Mouse (Mus musculus) forebrain, embryonic 13.5 days (tissue): Measurements from ENCODE around the gene Them7. TPM values are rescaled to one million over a fixed set of nuclear protein-coding genes. Genes with fewer than 3 reads are reported as not detected.

Source experiments
- ATAC-seq: fragments of 200-750 bp; cut with Nextera tagmentation; 2 replicates; pipeline ENCODE4 v1.8.0; 2017
- H3K27ac ChIP-seq: fragments of 300-500 bp; sonication (generic); 2 replicates; pipeline ENCODE4 v1.5.1; 2015; ENCODE audit warnings: inconsistent platforms, mild to moderate bottlenecking, moderate library complexity
- H3K27me3 ChIP-seq: fragments of 300-500 bp; sonication (generic); 2 replicates; pipeline ENCODE4 v1.6.1; 2015; ENCODE audit warnings: mild to moderate bottlenecking, inconsistent platforms
- H3K36me3 ChIP-seq: fragments of 300-500 bp; sonication (generic); 2 replicates; pipeline ENCODE4 v1.6.1; 2015; ENCODE audit warnings: mild to moderate bottlenecking, inconsistent platforms; ENCODE audit not compliant: poor library complexity, severe bottlenecking
- H3K4me1 ChIP-seq: fragments of 300-500 bp; sonication (generic); 2 replicates; pipeline ENCODE4 v1.6.1; 2015; ENCODE audit warnings: inconsistent platforms
- H3K4me2 ChIP-seq: fragments of 300-500 bp; sonication (generic); 2 replicates; pipeline ENCODE4 v1.6.1; 2015; ENCODE audit warnings: inconsistent platforms, mild to moderate bottlenecking, moderate library complexity
- H3K4me3 ChIP-seq: fragments of 300-500 bp; sonication (generic); 2 replicates; pipeline ENCODE4 v1.5.1; 2015; ENCODE audit warnings: mild to moderate bottlenecking, inconsistent platforms
- H3K9ac ChIP-seq: fragments of 300-500 bp; sonication (generic); 2 replicates; pipeline ENCODE4 v1.6.1; 2015; ENCODE audit warnings: mild to moderate bottlenecking, inconsistent platforms
- H3K9me3 ChIP-seq: fragments of 300-500 bp; sonication (generic); replicated peaks from 2 replicates; pipeline ENCODE4 v1.6.1; 2016; ENCODE audit warnings: inconsistent platforms
- WGBS: fragments of 180-500 bp; shearing (Covaris S2); methylation state at CpG from one replicate; pipeline ENCODE4 v1.1.7; 2015; 5-methylcytosine and 5-hydroxymethylcytosine counted together
- polyA plus RNA-seq: library from polyadenylated mRNA; unstranded; fragments of >200 nt; fragmentation: Nextera tagmentation; extraction: Ambion mirVana; gene quantifications from 2 replicates; pipeline ENCODE4 v1.2.1, GENCODE M21; 2015

Gene Them7
- polyA plus RNA-seq, 1 experiment from 2014 or later: not detected

- 87% methylated on average over 5 of the region's 5 CpGs for WGBS
- no peak overlapping the region for H3K4me2 ChIP-seq
- no peak overlapping the region for H3K27ac ChIP-seq
- H3K9me3 ChIP-seq: no peaks in the 10 kb centered on the region
- H3K27me3 ChIP-seq: peaks cover 9% of the 10 kb centered on the region
- no peak overlapping the region for H3K9ac ChIP-seq
- ATAC-seq: no peak
- H3K4me1 ChIP-seq: peaks cover 2% of the 10 kb centered on the region
- no peak overlapping the region for H3K4me3 ChIP-seq
- H3K36me3 ChIP-seq: no peaks in the 10 kb centered on the region
Observed at GRCm38 (mm10) chr2:105219229-105219628, 4.9 kb upstream of the Them7 start.

DNA sequence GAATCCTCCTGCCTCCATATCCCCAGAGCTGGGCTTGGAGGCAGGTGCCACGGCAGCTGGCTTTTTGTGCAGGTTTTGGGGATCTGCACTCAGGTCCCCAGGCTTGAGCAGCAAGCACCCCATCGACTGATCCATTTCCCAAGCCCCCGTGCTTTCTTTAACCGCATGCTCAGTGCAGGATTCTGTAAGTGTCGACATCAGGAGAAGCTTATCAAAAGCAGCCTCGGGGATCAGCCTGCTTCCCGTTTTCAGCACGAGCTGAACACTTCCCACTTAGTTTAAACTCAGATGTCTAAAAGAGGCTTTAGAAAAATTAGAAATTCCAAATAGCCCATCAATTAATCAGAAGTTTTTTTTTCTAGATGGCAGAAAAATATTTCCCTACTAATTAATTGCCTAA lies 4.5 kb upstream of the Them7 start:
- H3K9ac ChIP-seq: no peak overlapping the region
- H3K4me1 ChIP-seq: peaks cover 7% of the 10 kb centered on the region
- H3K4me2 ChIP-seq: no peak overlapping the region
- WGBS: 72% methylated on average over 8 of the region's 8 CpGs
- H3K27ac ChIP-seq: no peak overlapping the region
- peaks cover 13% of the 10 kb centered on the region for H3K27me3 ChIP-seq
- no peaks in the 10 kb centered on the region for H3K36me3 ChIP-seq
- no peaks in the 10 kb centered on the region for H3K9me3 ChIP-seq
- H3K4me3 ChIP-seq: no peak overlapping the region
- ATAC-seq: no peak

DNA sequence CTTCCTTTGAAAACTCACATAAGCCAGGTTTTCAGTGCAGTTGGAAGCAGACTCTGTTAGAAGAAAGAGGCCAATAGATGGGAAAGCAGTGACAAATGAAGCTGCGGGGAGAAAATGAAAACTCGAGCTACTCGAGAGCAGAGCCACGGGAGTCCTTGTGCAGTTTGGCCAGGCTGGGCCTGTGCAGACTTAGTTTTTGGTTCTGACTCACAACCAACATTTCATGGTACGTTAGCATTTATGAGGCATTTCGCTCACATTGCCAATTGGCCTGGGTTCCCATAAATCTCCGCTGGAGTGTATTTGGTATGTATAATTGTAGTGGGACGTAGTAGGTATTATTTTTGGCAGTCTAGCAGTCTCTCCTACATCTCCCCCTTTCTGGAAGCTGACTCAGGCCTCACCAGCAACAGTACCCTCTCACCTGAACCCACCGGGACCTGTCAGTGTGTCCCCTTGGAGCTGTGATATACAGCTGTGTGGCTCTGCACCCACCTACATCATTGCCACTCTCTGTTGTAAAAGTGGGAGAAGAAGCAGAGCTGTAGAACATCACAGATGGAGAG lies 3.3 kb upstream of the Them7 start:
- H3K27me3 ChIP-seq: peaks cover 24% of the 10 kb centered on the region
- H3K4me1 ChIP-seq: peaks cover 10% of the 10 kb centered on the region
- 86% methylated on average over 9 of the region's 9 CpGs for WGBS
- H3K4me3 ChIP-seq: no peak overlapping the region
- ATAC-seq: no peak
- H3K27ac ChIP-seq: no peak overlapping the region
- H3K4me2 ChIP-seq: no peak overlapping the region
- H3K9ac ChIP-seq: no peak overlapping the region
- no peaks in the 10 kb centered on the region for H3K36me3 ChIP-seq
- no peaks in the 10 kb centered on the region for H3K9me3 ChIP-seq

DNA sequence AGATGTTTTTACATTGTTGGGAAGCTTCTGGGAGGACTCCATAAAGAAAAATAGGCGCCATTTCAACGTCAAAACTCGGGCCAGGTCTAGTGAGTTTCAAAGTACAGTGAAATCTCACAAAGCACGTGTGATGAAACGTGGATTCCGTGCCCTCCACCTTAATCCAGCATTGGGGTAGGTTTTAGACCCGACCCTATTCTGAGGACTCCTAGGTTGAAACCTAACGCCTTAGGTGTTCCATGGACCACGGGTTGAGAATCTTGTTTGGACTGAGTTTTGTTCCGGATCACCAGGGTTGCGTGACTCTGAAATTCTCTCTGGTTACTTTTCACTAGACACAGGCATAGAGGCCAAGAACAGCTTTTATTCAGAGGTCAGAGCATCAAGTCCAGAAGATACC lies 514 bp upstream of the Them7 start:
- H3K36me3 ChIP-seq: no peaks in the 10 kb centered on the region
- no peaks in the 10 kb centered on the region for H3K9me3 ChIP-seq
- no peak overlapping the region for H3K4me3 ChIP-seq
- ATAC-seq: no peak
- H3K27me3 ChIP-seq: peaks cover 33% of the 10 kb centered on the region
- no peak overlapping the region for H3K27ac ChIP-seq
- H3K9ac ChIP-seq: no peak overlapping the region
- peaks cover 10% of the 10 kb centered on the region for H3K4me1 ChIP-seq
- H3K4me2 ChIP-seq: peak overlapping the region; percentile 62; the same call in 1 of the 2 replicates
- WGBS: 86% methylated on average over 11 of the region's 11 CpGs

GRCm38 (mm10) chr2:105224987-105225375 lies 861 bp downstream of the Them7 start:
- ATAC-seq: no peak
- Histone ChIP-seq H3K4me1 (peaks cover 10% of the 10 kb centered on the region), H3K4me2 (peak overlapping the region; percentile 62; the same call in 1 of the 2 replicates), H3K36me3 (no peaks in the 10 kb centered on the region), H3K27ac (no peak overlapping the region), H3K9ac (no peak overlapping the region), H3K9me3 (no peaks in the 10 kb centered on the region), H3K27me3 (peaks cover 33% of the 10 kb centered on the region), H3K4me3 (no peak overlapping the region)
- 48% methylated on average over 3 of the region's 3 CpGs for WGBS

DNA sequence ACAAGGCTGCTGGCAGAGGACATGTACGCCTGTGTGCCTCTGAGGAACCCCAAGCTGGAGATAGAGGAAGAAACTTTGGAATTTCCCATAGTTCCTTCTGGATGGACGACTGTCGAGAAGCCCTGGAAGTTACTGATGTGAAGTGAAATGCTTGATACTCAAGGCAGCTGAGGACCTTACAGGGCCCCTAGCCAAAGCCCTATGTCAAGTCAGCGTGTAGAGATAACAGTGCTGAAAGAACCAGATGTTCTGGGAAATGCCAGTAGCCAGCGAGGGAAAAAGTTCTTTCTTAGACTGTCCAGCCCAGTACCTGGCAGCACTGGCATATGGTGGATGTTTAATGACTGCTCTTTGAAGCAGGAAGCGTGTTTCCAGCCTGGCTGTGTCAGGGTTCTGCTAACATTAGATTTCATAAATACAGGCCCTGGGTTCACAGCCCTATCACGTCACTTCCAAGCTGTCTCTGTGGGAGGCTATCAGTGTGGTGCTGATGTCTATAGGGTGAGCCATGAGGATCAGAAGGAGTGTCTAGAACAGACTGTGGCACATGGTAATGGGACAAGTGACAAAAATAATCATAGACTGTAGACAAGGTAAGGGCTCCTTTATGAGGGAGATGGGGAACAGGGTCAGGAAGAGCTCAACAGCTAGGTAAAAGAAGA lies 2.3 kb downstream of the Them7 start:
- H3K4me2 ChIP-seq: no peak overlapping the region
- no peak overlapping the region for H3K27ac ChIP-seq
- 75% methylated on average over 7 of the region's 7 CpGs for WGBS
- H3K36me3 ChIP-seq: no peaks in the 10 kb centered on the region
- peaks cover 33% of the 10 kb centered on the region for H3K27me3 ChIP-seq
- ATAC-seq: no peak
- H3K4me3 ChIP-seq: no peak overlapping the region
- no peak overlapping the region for H3K9ac ChIP-seq
- H3K4me1 ChIP-seq: peaks cover 10% of the 10 kb centered on the region
- H3K9me3 ChIP-seq: no peaks in the 10 kb centered on the region

DNA sequence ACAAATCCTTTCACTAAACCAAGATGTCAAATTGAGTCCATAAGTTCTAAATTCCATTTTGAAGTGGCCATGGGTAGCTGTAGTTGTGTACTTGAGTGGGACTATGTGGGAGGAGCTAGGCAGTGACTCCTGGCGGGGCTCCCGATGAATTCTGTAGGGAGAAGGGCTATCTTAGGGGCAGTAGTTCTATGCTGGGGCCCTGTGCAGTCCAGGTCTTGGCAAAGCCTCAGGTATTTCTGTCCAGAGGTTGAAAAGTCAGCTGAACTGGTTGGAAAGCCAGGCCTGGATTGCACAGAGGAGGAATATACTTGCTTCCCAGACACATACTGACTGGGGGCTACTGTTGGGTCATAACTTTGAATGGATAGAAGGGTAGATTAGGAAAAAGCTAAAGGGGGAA lies 4.3 kb downstream of the Them7 start:
- 84% methylated on average over 2 of the region's 2 CpGs for WGBS
- H3K4me2 ChIP-seq: no peak overlapping the region
- H3K9me3 ChIP-seq: no peaks in the 10 kb centered on the region
- no peak overlapping the region for H3K27ac ChIP-seq
- ATAC-seq: no peak
- no peak overlapping the region for H3K9ac ChIP-seq
- H3K36me3 ChIP-seq: no peaks in the 10 kb centered on the region
- peaks cover 10% of the 10 kb centered on the region for H3K4me1 ChIP-seq
- peaks cover 32% of the 10 kb centered on the region for H3K27me3 ChIP-seq
- no peak overlapping the region for H3K4me3 ChIP-seq

DNA sequence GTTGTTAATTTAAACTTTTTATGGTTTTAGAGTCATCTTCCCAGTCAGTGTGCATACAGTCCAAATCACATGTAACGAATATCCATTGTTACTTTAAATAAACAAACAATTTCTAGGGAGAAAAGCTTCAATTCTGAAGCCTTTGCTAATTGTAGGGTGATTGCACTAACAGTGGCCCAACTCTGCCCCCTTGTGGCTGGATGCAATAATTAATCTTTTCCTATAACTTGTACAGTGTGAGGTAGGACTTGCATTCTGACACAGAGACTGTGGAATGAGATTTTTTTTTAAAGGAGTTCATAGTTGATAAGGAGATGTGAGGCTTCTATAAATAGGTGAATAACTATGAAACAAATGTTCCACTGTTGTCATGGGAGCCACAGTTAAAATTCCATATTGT lies 6.2 kb downstream of the Them7 start:
- Histone ChIP-seq H3K27me3 (peaks cover 16% of the 10 kb centered on the region), H3K4me2 (no peak overlapping the region), H3K27ac (no peak overlapping the region), H3K9ac (no peak overlapping the region), H3K9me3 (no peaks in the 10 kb centered on the region), H3K4me3 (no peak overlapping the region), H3K36me3 (no peaks in the 10 kb centered on the region), H3K4me1 (no peaks in the 10 kb centered on the region)
- WGBS: 0% methylated on average over 1 of the region's 1 CpGs
- ATAC-seq: peak; percentile 87

- Histone ChIP-seq H3K27me3 (peaks cover 3% of the 10 kb centered on the region), H3K4me1 (no peaks in the 10 kb centered on the region), H3K9me3 (no peaks in the 10 kb centered on the region), H3K27ac (no peak overlapping the region), H3K4me3 (no peak overlapping the region), H3K4me2 (no peak overlapping the region), H3K9ac (no peak overlapping the region), H3K36me3 (no peaks in the 10 kb centered on the region)
- 78% methylated on average over 4 of the region's 4 CpGs for WGBS
- no peak for ATAC-seq
Observed at GRCm38 (mm10) chr2:105232386-105232785, 8.3 kb downstream of the Them7 start.

- no peaks in the 10 kb centered on the region for H3K9me3 ChIP-seq
- H3K9ac ChIP-seq: no peak overlapping the region
- WGBS: 74% methylated on average over 6 of the region's 6 CpGs
- H3K4me2 ChIP-seq: no peak overlapping the region
- no peak for ATAC-seq
- H3K36me3 ChIP-seq: no peaks in the 10 kb centered on the region
- no peak overlapping the region for H3K27ac ChIP-seq
- no peak overlapping the region for H3K4me3 ChIP-seq
- peaks cover 3% of the 10 kb centered on the region for H3K27me3 ChIP-seq
- H3K4me1 ChIP-seq: no peaks in the 10 kb centered on the region
Observed at GRCm38 (mm10) chr2:105234278-105234677, 10.2 kb downstream of the Them7 start.

- WGBS: 42% methylated on average over 12 of the region's 12 CpGs
- no peaks in the 10 kb centered on the region for H3K36me3 ChIP-seq
- H3K4me2 ChIP-seq: no peak overlapping the region
- no peak for ATAC-seq
- no peaks in the 10 kb centered on the region for H3K4me1 ChIP-seq
- H3K27ac ChIP-seq: no peak overlapping the region
- H3K9ac ChIP-seq: no peak overlapping the region
- no peaks in the 10 kb centered on the region for H3K9me3 ChIP-seq
- H3K4me3 ChIP-seq: no peak overlapping the region
- H3K27me3 ChIP-seq: peaks cover 3% of the 10 kb centered on the region
Observed at GRCm38 (mm10) chr2:105235380-105236115, 11.4 kb downstream of the Them7 start.

DNA sequence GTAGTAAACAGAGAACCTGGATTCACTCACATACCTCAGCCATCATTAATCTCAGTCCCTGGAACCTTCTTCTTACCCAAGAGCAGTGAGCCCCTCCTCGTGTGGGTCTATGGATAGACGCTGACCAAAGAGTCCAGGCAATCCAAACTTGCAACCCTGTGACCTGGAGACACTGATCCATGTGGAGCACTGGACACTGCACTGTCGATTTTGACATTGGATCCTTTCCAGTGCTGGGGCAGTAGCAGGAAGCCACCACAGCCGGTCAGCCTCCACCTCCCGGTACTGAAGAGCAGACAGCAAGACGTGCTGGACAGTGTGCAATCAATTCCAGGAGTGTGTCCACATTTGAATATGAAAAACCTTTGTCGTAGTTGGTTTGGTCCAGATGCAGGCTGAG lies 13.3 kb downstream of the Them7 start:
- no peak for ATAC-seq
- no peak overlapping the region for H3K27ac ChIP-seq
- WGBS: 77% methylated on average over 7 of the region's 7 CpGs

More for the DNA sequence above, 13.3 kb downstream of the Them7 start:
- Histone ChIP-seq H3K4me1 (no peaks in the 10 kb centered on the region), H3K9me3 (no peaks in the 10 kb centered on the region), H3K9ac (no peak overlapping the region), H3K27me3 (0 out of 2 replicates have a peak, but pooled peaks cover 3% of the 10 kb centered on the region), H3K4me3 (no peak overlapping the region), H3K4me2 (no peak overlapping the region), H3K36me3 (no peaks in the 10 kb centered on the region)
